Mouse (Mus musculus) myocyte (in vitro differentiated cells): ENCODE data around the gene Tomt.

Experiments
- MAX ChIP-seq: IDR thresholded peaks from one replicate; pipeline ENCODE4 v1.6.1; 2011; ENCODE audit warnings: low read depth, mild to moderate bottlenecking, control low read depth
- POLR2A ChIP-seq: IDR thresholded peaks from one replicate; pipeline ENCODE4 v1.6.1; 2011; ENCODE audit warnings: low read depth, mild to moderate bottlenecking, control low read depth, moderate library complexity; ENCODE audit not compliant: insufficient read length
- POLR2AphosphoS2 ChIP-seq: IDR thresholded peaks from one replicate; pipeline ENCODE4 v1.6.1; 2011; ENCODE audit warnings: low read depth, control low read depth; ENCODE audit not compliant: insufficient read length
- SRF ChIP-seq: IDR thresholded peaks from one replicate; pipeline ENCODE4 v1.6.1; 2011; ENCODE audit warnings: low read depth; ENCODE audit not compliant: control insufficient read depth, insufficient read length
- TCF12 ChIP-seq: IDR thresholded peaks from one replicate; pipeline ENCODE4 v1.6.1; 2011; ENCODE audit warnings: mild to moderate bottlenecking, control low read depth; ENCODE audit not compliant: poor library complexity, insufficient read depth, severe bottlenecking
- USF1 ChIP-seq: IDR thresholded peaks from one replicate; pipeline ENCODE4 v1.6.1; 2011; ENCODE audit warnings: low read depth, mild to moderate bottlenecking, control low read depth, moderate library complexity

GRCm38 (mm10) chr7:101952098-101952497 is 45.9 kb upstream of the Tomt start:
- TF ChIP-seq USF1 (no peak), POLR2A (no peak), TCF12 (no peak), POLR2AphosphoS2 (no peak), MAX (no peak), SRF (no peak)
